Mouse (Mus musculus) CH12.LX (cell line): Measurements from ENCODE around the gene Flt1. TPM values are rescaled to one million over a fixed set of nuclear protein-coding genes. Genes with fewer than 3 reads are reported as not detected.
A peak's percentile ranks its signal among the peaks of the same experiment; 100 is the strongest.

Source experiments
- DNase-seq: peaks from one replicate; pipeline ENCODE4 v3.0.0-alpha.2; 2013; ENCODE audit errors: extremely low read depth
- H3K27ac ChIP-seq: 2 replicates; pipeline ENCODE4 v1.5.1; 2012; ENCODE audit warnings: low read depth, mild to moderate bottlenecking, control low read depth, moderate library complexity; ENCODE audit not compliant: insufficient read depth
- H3K27me3 ChIP-seq: replicated peaks from 2 replicates; pipeline ENCODE3; 2012; ENCODE audit warnings: inconsistent platforms
- H3K36me3 ChIP-seq, 2 experiments: replicated peaks in 1 of 2; 2 replicates each; pipeline versions ENCODE3 to v1.6.1; 2012; ENCODE audit warnings: inconsistent platforms in 1 of 2, low read length in 1 of 2, mild to moderate bottlenecking in 1 of 2, mixed read lengths in 1 of 2, moderate library complexity in 1 of 2; ENCODE audit not compliant: control insufficient read depth in 1 of 2, insufficient read depth in 1 of 2
- H3K4me1 ChIP-seq, 2 experiments: 2 replicates each; pipeline ENCODE4 v1.6.1; 2012; ENCODE audit warnings: inconsistent platforms in 1 of 2, moderate library complexity in 1 of 2; ENCODE audit not compliant: insufficient read depth in 2 of 2, control insufficient read depth in 1 of 2
- H3K4me2 ChIP-seq: 2 replicates; pipeline ENCODE4 v1.6.1; 2012; ENCODE audit warnings: low read depth, mild to moderate bottlenecking, control low read depth; ENCODE audit not compliant: poor library complexity, insufficient read depth, severe bottlenecking
- H3K4me3 ChIP-seq, 3 experiments: fragments of 150-350 bp in 1 of 3; sonication (generic) in 1 of 3; replicated peaks in 1 of 3; 2 replicates each; pipeline versions ENCODE3 to v1.5.1; 2011 to 2012; ENCODE audit warnings: low read depth in 2 of 3, low read length in 2 of 3, mild to moderate bottlenecking in 2 of 3, moderate library complexity in 2 of 3, control low read depth in 1 of 3, improper control_type of control experiment in 1 of 3, inconsistent platforms in 1 of 3, mixed read lengths in 1 of 3; ENCODE audit not compliant: poor library complexity in 1 of 3
- H3K79me2 ChIP-seq: replicated peaks from 2 replicates; pipeline ENCODE4 v1.6.1; 2012; ENCODE audit warnings: mild to moderate bottlenecking, moderate library complexity; ENCODE audit not compliant: control insufficient read depth, poor library complexity, insufficient read depth, severe bottlenecking; ENCODE audit errors: extremely low read depth
- H3K9ac ChIP-seq: 2 replicates; pipeline ENCODE4 v1.6.1; 2012; ENCODE audit warnings: low read depth, mild to moderate bottlenecking, control low read depth, moderate library complexity; ENCODE audit not compliant: insufficient read depth
- H3K9me3 ChIP-seq: replicated peaks from 2 replicates; pipeline ENCODE3; 2012; ENCODE audit warnings: low read length, inconsistent platforms, mixed read lengths
- BHLHE40 ChIP-seq: IDR thresholded peaks from 2 replicates; pipeline ENCODE4 v1.6.1; 2011; ENCODE audit warnings: mild to moderate bottlenecking, low read depth, low read length, improper control_type of control experiment
- CHD1 ChIP-seq: IDR thresholded peaks from 2 replicates; pipeline ENCODE4 v1.6.1; 2012; ENCODE audit warnings: low read depth, low read length, improper control_type of control experiment, inconsistent platforms
- CHD2 ChIP-seq: IDR thresholded peaks from 2 replicates; pipeline ENCODE4 v1.6.1; 2011; ENCODE audit warnings: low read length, improper control_type of control experiment
- E2F4 ChIP-seq: IDR thresholded peaks from 2 replicates; pipeline ENCODE4 v1.6.1; 2011; ENCODE audit warnings: low read depth, low read length, improper control_type of control experiment; ENCODE audit not compliant: insufficient replicate concordance
- ELF1 ChIP-seq: IDR thresholded peaks from 2 replicates; pipeline ENCODE4 v1.6.1; 2014; ENCODE audit warnings: low read depth, mild to moderate bottlenecking, inconsistent platforms, low read length, improper control_type of control experiment
- EP300 ChIP-seq: IDR thresholded peaks from 2 replicates; pipeline ENCODE4 v1.6.1; 2011; ENCODE audit warnings: low read length, improper control_type of control experiment
- ETS1 ChIP-seq: conservative IDR thresholded peaks from 2 replicates; pipeline ENCODE4 v1.6.1; 2012; ENCODE audit warnings: low read depth, mild to moderate bottlenecking, inconsistent platforms, low read length, improper control_type of control experiment, moderate library complexity
- GABPA ChIP-seq: IDR thresholded peaks from 2 replicates; pipeline ENCODE4 v1.6.1; 2012; ENCODE audit warnings: low read depth, low read length, improper control_type of control experiment, inconsistent platforms; ENCODE audit not compliant: insufficient replicate concordance
- HCFC1 ChIP-seq: IDR thresholded peaks from 2 replicates; pipeline ENCODE4 v1.6.1; 2012; ENCODE audit warnings: low read depth, mild to moderate bottlenecking, inconsistent platforms, low read length, improper control_type of control experiment
- IRF4 ChIP-seq: IDR thresholded peaks from 2 replicates; pipeline ENCODE4 v1.6.1; 2014; ENCODE audit warnings: low read depth, mild to moderate bottlenecking, inconsistent platforms, low read length, improper control_type of control experiment
- KAT2A ChIP-seq: IDR thresholded peaks from 2 replicates; pipeline ENCODE4 v1.6.1; 2012; ENCODE audit warnings: low read length, improper control_type of control experiment, inconsistent platforms; ENCODE audit not compliant: insufficient replicate concordance
- MAFK ChIP-seq: IDR thresholded peaks from 2 replicates; pipeline ENCODE4 v1.6.1; 2011; ENCODE audit warnings: low read length, improper control_type of control experiment; ENCODE audit not compliant: insufficient replicate concordance
- MAZ ChIP-seq: IDR thresholded peaks from 2 replicates; pipeline ENCODE4 v1.6.1; 2012; ENCODE audit warnings: low read depth, mild to moderate bottlenecking, inconsistent platforms, low read length, improper control_type of control experiment, moderate library complexity
- MEF2A ChIP-seq: IDR thresholded peaks from 2 replicates; pipeline ENCODE4 v1.6.1; 2014; ENCODE audit warnings: low read depth, mild to moderate bottlenecking, inconsistent platforms, low read length, improper control_type of control experiment, borderline replicate concordance
- NRF1 ChIP-seq: IDR thresholded peaks from 2 replicates; pipeline ENCODE4 v1.6.1; 2014; ENCODE audit warnings: low read depth, mild to moderate bottlenecking, inconsistent platforms, low read length, improper control_type of control experiment, moderate library complexity
- SIN3A ChIP-seq: IDR thresholded peaks from 2 replicates; pipeline ENCODE4 v1.6.1; 2012; ENCODE audit warnings: low read length, improper control_type of control experiment, inconsistent platforms
- TCF12 ChIP-seq: IDR thresholded peaks from 2 replicates; pipeline ENCODE4 v1.6.1; 2014; ENCODE audit warnings: low read depth, mild to moderate bottlenecking, inconsistent platforms, low read length, improper control_type of control experiment
- UBTF ChIP-seq: IDR thresholded peaks from 2 replicates; pipeline ENCODE4 v1.6.1; 2012; ENCODE audit warnings: low read depth, mild to moderate bottlenecking, inconsistent platforms, low read length, improper control_type of control experiment, moderate library complexity
- USF2 ChIP-seq: conservative IDR thresholded peaks from 2 replicates; pipeline ENCODE4 v1.6.1; 2011; ENCODE audit warnings: low read depth, low read length, improper control_type of control experiment
- dilution Hi-C: fragments of 300-500 bp; cut with MboI; formaldehyde crosslinking; loops from 2 replicates; pipeline ENCODE4 v1.14.3; 2020; ENCODE audit warnings: low sequenced_read_pairs; ENCODE audit not compliant: extremely low pct_unique_long_range_greater_than_20kb, extremely low pct_ligation_motif_present
- in situ Hi-C: fragments of 300-500 bp; cut with MboI; formaldehyde crosslinking; loops from 3 replicates; pipeline ENCODE4 v1.14.3; 2019; ENCODE audit warnings: low sequenced_read_pairs, low pct_ligation_motif_present, low pct_unique_long_range_greater_than_20kb, mixed read lengths
- polyA plus RNA-seq: library from polyadenylated mRNA; unstranded; fragments of >175 nt; gene quantifications from 2 replicates; pipeline ENCODE4 v1.2.1, GENCODE M21; 2012; ENCODE audit warnings: low read depth; ENCODE audit not compliant: insufficient read length
- total RNA-seq, 2 experiments: library from RNA; depleted of rRNA; stranded (reverse); fragments of 300-350 nt in 1 of 2; fragments of >200 nt in 1 of 2; gene quantifications; 2 replicates each; pipeline ENCODE4 v1.2.3; 2012 to 2014

The Flt1 gene
- total and polyA plus RNA-seq, 3 experiments = 0.27 to 0.94 (median 0.47) TPM

- TF ChIP-seq UBTF (no peak), MEF2A (peak; percentile 52; the same call in 1 of the 2 replicates), TCF12 (peak; percentile 35; the same call in 1 of the 2 replicates), GABPA (peak; percentile 70), NRF1 (no peak), MAZ (no peak), HCFC1 (no peak)
Measured at GRCm38 (mm10) chr5:147683707-147684323, 42.0 kb downstream of the Flt1 start (continued).

GRCm38 (mm10) chr5:147681224-147681623, 44.6 kb downstream of the Flt1 start:
- DNase-seq = no peak
- Histone ChIP-seq H3K4me3 (no peak overlapping the region), H3K9me3 (no peaks in the 10 kb centered on the region), H3K36me3 (no peaks in the 10 kb centered on the region), H3K9ac (no peak overlapping the region), H3K79me2 (no peaks in the 10 kb centered on the region)
- dilution Hi-C loops (no loop called here), in situ Hi-C loops (no loop called here)
- TF ChIP-seq USF2 (no peak), MEF2A (0 out of 2 replicates have a peak, but pooled peaks have one; percentile 17)
- TF ChIP-seq, all 38 proteins: peak for 1
- H3K4me1 ChIP-seq = peaks cover 19 to 45% of the 10 kb centered on the region in 2 experiments
- H3K4me2 ChIP-seq = peak overlapping the region; percentile 39
- H3K27ac ChIP-seq = no peak overlapping the region
- no peaks in the 10 kb centered on the region for H3K27me3 ChIP-seq

GRCm38 (mm10) chr5:147680711-147681110, 45.1 kb downstream of the Flt1 start:
- in situ Hi-C loops = no loop called here
- TF ChIP-seq CHD2 (no peak), UBTF (no peak), SIN3A (no peak), IRF4 (no peak), EP300 (no peak), KAT2A (no peak), E2F4 (no peak), BHLHE40 (no peak), TCF12 (no peak), MEF2A (no peak), ETS1 (no peak), ELF1 (no peak), USF2 (no peak), GABPA (no peak), MAFK (no peak), CHD1 (no peak)

More at GRCm38 (mm10) chr5:147680711-147681110, 45.1 kb downstream of the Flt1 start:
- no peak overlapping the region for H3K9ac ChIP-seq
- DNase-seq = no peak
- H3K79me2 ChIP-seq = no peaks in the 10 kb centered on the region
- no peak overlapping the region for H3K27ac ChIP-seq
- H3K4me2 ChIP-seq = no peak overlapping the region
- dilution Hi-C loops = no loop called here
- H3K36me3 ChIP-seq = no peaks in the 10 kb centered on the region
- H3K9me3 ChIP-seq = no peaks in the 10 kb centered on the region
- peaks cover 19 to 42% of the 10 kb centered on the region in 2 experiments for H3K4me1 ChIP-seq
- H3K27me3 ChIP-seq = no peaks in the 10 kb centered on the region
- H3K4me3 ChIP-seq = no peak overlapping the region
